Mouse (Mus musculus) megakaryocyte, embryonic 14.5 days (primary cell): ENCODE measurements around the gene Tfcp2. TPM values are rescaled to one million over a fixed set of nuclear protein-coding genes. Genes with fewer than 3 reads are reported as not detected.
A peak's percentile ranks its signal among the peaks of the same experiment; 100 is the strongest.
"Not testable (repeated sequence)": the region's sequence is repeated elsewhere in the genome, so short reads cannot be mapped to it uniquely, and the experiment has no call there.

Experiments
- H3K27me3 ChIP-seq: replicated peaks from 2 replicates; pipeline ENCODE3; 2012; ENCODE audit warnings: inconsistent platforms
- H3K36me3 ChIP-seq: replicated peaks from 2 replicates; pipeline ENCODE3; 2012; ENCODE audit warnings: low read length, inconsistent platforms, mixed read lengths
- H3K4me1 ChIP-seq: 2 replicates; pipeline ENCODE4 v1.6.1; 2012; ENCODE audit warnings: inconsistent platforms
- H3K4me3 ChIP-seq: replicated peaks from 2 replicates; pipeline ENCODE3; 2012; ENCODE audit warnings: moderate library complexity, mild to moderate bottlenecking, inconsistent platforms
- H3K9me3 ChIP-seq: 2 replicates; pipeline ENCODE4 v1.6.1; 2012; ENCODE audit warnings: inconsistent platforms
- FLI1 ChIP-seq: IDR thresholded peaks from 2 replicates; pipeline ENCODE4 v1.6.1; 2012; ENCODE audit warnings: low read length, inconsistent platforms, mixed read lengths
- GATA1 ChIP-seq: IDR thresholded peaks from 3 replicates; pipeline ENCODE4 v1.6.1; 2012; ENCODE audit warnings: mixed read lengths, low read length, inconsistent platforms, borderline replicate concordance
- polyA plus RNA-seq: library from polyadenylated mRNA; stranded (reverse); fragments of >175 nt; gene quantifications from 2 replicates; pipeline ENCODE4 v1.2.3, GENCODE M21; 2012; ENCODE audit warnings: low replicate concordance; ENCODE audit not compliant: insufficient read depth

The Tfcp2 gene
- polyA plus RNA-seq, 1 experiment = 3.0 TPM

- TF ChIP-seq GATA1 (no peak), FLI1 (no peak)
- Histone ChIP-seq H3K9me3 (no peaks in the 10 kb centered on the region), H3K4me3 (no peak overlapping the region), H3K36me3 (peaks cover 7% of the 10 kb centered on the region), H3K27me3 (peaks cover 34% of the 10 kb centered on the region), H3K4me1 (peaks cover 49% of the 10 kb centered on the region)
Measured at GRCm38 (mm10) chr15:100489263-100489662, 62.5 kb downstream of the Tfcp2 start.

GRCm38 (mm10) chr15:100488297-100488696 lies 63.5 kb downstream of the Tfcp2 start:
- not testable (repeated sequence) for H3K4me3 ChIP-seq, H3K9me3 ChIP-seq, H3K36me3 ChIP-seq
- Histone ChIP-seq H3K27me3 (peaks cover 24% of the 10 kb centered on the region), H3K4me1 (peaks cover 40% of the 10 kb centered on the region)

GRCm38 (mm10) chr15:100487050-100487449 lies 64.8 kb downstream of the Tfcp2 start:
- TF ChIP-seq GATA1 = no peak
- TF ChIP-seq FLI1 = no peak
- Histone ChIP-seq H3K4me3 (no peak overlapping the region), H3K4me1 (peaks cover 36% of the 10 kb centered on the region), H3K36me3 (peaks cover 20% of the 10 kb centered on the region), H3K9me3 (no peaks in the 10 kb centered on the region), H3K27me3 (peaks cover 14% of the 10 kb centered on the region)

GRCm38 (mm10) chr15:100486450-100486849 lies 65.4 kb downstream of the Tfcp2 start:
- Histone ChIP-seq H3K27me3 (peaks cover 12% of the 10 kb centered on the region), H3K4me1 (peaks cover 34% of the 10 kb centered on the region), H3K9me3 (no peaks in the 10 kb centered on the region), H3K36me3 (peaks cover 26% of the 10 kb centered on the region), H3K4me3 (no peak overlapping the region)
- TF ChIP-seq FLI1 (no peak), GATA1 (no peak)

GRCm38 (mm10) chr15:100485576-100485975 lies 66.2 kb downstream of the Tfcp2 start:
- Histone ChIP-seq H3K9me3 (no peaks in the 10 kb centered on the region), H3K27me3 (peaks cover 9% of the 10 kb centered on the region), H3K36me3 (peaks cover 35% of the 10 kb centered on the region), H3K4me3 (no peak overlapping the region), H3K4me1 (peaks cover 31% of the 10 kb centered on the region)
- TF ChIP-seq FLI1 (no peak), GATA1 (no peak)

- H3K36me3 ChIP-seq = peaks cover 92% of the 10 kb centered on the region
- H3K9me3 ChIP-seq = no peaks in the 10 kb centered on the region
- H3K4me1 ChIP-seq = peaks cover 7% of the 10 kb centered on the region
- no peak overlapping the region for H3K4me3 ChIP-seq
- H3K27me3 ChIP-seq = no peaks in the 10 kb centered on the region
- TF ChIP-seq FLI1 (no peak), GATA1 (no peak)
Measured at GRCm38 (mm10) chr15:100478925-100479324, 72.9 kb downstream of the Tfcp2 start.

- TF ChIP-seq FLI1 (no peak), GATA1 (no peak)
- Histone ChIP-seq H3K36me3 (peaks cover 98% of the 10 kb centered on the region), H3K4me3 (no peak overlapping the region), H3K4me1 (peaks cover 7% of the 10 kb centered on the region), H3K27me3 (no peaks in the 10 kb centered on the region), H3K9me3 (no peaks in the 10 kb centered on the region)
Measured at GRCm38 (mm10) chr15:100478351-100478750, 73.5 kb downstream of the Tfcp2 start.

GRCm38 (mm10) chr15:100473926-100474503 lies 77.8 kb downstream of the Tfcp2 start:
- Histone ChIP-seq H3K27me3 (no peaks in the 10 kb centered on the region), H3K4me3 (no peak overlapping the region), H3K36me3 (peaks cover 88% of the 10 kb centered on the region), H3K4me1 (peaks cover 24% of the 10 kb centered on the region), H3K9me3 (no peaks in the 10 kb centered on the region)
- TF ChIP-seq GATA1 (no peak), FLI1 (no peak)

- peaks cover 34% of the 10 kb centered on the region for H3K4me1 ChIP-seq
- peak overlapping the region; percentile 98 for H3K4me3 ChIP-seq
- TF ChIP-seq GATA1 = no peak
- no peak for TF ChIP-seq FLI1
- peaks cover 49% of the 10 kb centered on the region for H3K36me3 ChIP-seq
- no peaks in the 10 kb centered on the region for H3K9me3 ChIP-seq
- no peaks in the 10 kb centered on the region for H3K27me3 ChIP-seq
Measured at GRCm38 (mm10) chr15:100470037-100470436, 81.8 kb downstream of the Tfcp2 start.

- H3K4me3 ChIP-seq = peak overlapping the region; percentile 98
Measured at GRCm38 (mm10) chr15:100469189-100469545, 82.6 kb downstream of the Tfcp2 start.

More at GRCm38 (mm10) chr15:100469189-100469545, 82.6 kb downstream of the Tfcp2 start:
- H3K9me3 ChIP-seq = no peaks in the 10 kb centered on the region
- peaks cover 34% of the 10 kb centered on the region for H3K4me1 ChIP-seq
- H3K27me3 ChIP-seq = no peaks in the 10 kb centered on the region
- TF ChIP-seq FLI1 = no peak
- TF ChIP-seq GATA1 = no peak
- peaks cover 40% of the 10 kb centered on the region for H3K36me3 ChIP-seq
